Mouse (Mus musculus) gastrocnemius, adult 18-20 months (tissue): ENCODE data around the gene Tesc. TPM values are rescaled to one million over a fixed set of nuclear protein-coding genes. Genes with fewer than 3 reads are reported as not detected.

Experiments
- DNase-seq: peaks from one replicate; pipeline ENCODE4 v3.0.0; 2021; ENCODE audit warnings: low spot score
- long read RNA-seq, 2 experiments: library from polyadenylated mRNA; stranded (forward); transcript quantifications; one replicate each; pipeline ENCODE4 v2.0.0; 2021
- total RNA-seq, 2 experiments: library from RNA; stranded (reverse); gene quantifications; 2 replicates each; pipeline ENCODE4 v1.2.3; 2021

Gene Tesc
- total RNA-seq, result under 1 TPM; 0.37 to 0.81 TPM
- long read RNA-seq, experiment 1, result 0 reads
- long read RNA-seq, experiment 2, partial matches to known transcripts, result 0 of 2 reads
- long read RNA-seq, experiment 2, other reads (novel, unspliced or antisense), result 1 of 2 reads

DNA sequence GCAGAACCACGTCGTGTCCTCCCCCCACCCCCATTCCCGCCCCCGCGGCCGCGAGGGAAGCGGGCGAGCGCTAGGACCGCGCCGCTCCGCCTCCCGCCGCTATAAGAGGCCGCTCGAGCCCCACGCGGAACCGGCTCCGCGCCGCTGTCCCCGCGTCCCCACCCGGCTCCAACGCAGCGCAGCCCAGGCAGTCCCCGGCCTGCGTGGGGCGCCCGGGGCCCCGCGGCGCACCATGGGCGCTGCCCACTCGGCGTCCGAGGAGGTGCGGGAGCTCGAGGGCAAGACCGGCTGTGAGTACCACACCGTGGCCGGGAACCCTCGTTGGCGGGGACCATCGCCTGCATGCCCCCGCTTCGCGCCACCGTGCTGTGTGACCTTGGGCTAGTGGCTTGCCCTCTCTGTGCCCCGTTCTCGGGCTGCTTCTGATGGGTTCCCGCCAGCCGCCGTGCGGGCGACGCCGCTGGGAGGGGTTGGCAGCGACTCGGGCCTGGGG is at the start of gene Tesc:
TSS of gene Tesc (plus strand) at position 46 of the 493 bp plus-strand sequence.
- no peak for DNase-seq

DNA sequence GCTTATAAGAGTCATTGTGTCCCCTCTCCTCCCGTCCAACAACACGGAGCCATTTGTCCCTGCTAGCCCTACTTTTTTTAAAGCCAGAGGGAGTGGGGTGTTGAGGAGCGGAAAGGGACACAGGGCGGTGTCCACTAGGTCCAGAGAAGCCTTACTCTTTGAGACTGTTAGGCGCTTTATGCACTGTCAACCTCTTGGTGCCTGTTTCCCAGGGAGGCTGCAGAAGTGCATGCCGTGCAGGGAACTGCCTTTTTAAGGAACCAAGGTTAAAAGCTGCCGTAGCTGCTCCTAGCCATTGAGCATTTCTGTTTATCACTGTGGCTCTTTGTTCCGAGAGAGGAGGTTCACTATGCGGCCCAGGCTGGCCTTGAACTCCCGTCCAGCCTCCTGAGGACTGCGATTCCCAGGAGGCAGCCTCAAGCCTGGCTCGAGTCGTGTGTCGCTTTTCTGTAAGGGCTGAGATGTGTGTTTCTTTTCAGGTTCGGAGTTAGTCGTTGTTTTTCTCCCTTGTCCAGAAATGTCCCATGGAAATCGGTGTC is 49.3 kb upstream of the Tesc start:
- no peak for DNase-seq

DNA sequence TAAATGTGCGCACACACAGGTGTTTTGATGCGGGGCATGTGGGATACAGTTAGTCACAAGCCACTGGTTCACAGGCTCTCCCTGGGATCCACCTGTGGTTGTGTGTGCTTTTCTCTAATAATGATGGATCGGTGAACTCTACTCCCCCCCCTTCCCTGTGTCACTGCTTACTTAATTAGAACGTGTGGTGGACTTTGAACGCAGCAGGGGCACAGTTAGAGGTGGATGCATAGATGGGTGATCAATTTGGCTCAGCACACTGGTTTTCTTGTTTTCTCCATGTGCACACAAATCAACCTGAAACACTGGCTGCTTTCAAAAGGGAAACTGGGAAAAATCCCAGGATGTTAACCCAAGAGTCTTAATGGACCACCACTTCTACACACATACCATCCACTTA is 48.5 kb upstream of the Tesc start:
- no peak for DNase-seq

DNA sequence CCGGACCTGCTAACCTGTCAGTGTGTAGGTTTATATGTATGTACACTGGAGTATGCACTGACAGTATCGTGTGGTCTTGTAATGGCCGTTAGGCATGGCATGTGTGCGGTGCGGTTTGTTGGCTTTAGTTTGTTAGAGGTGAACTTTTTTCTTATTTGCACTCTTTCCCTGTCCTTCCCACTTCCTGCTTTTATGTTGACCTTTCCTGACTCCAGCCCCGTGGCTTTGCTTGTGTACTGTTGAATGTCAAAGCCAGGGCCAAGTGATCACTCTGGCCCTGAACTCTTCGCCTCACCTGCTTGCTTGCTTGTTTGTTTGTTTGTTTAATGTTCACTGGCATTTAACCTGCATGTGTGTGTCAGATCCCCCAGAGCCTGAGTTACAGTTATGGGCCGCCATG is 46.6 kb upstream of the Tesc start:
- DNase-seq, result no peak

DNA sequence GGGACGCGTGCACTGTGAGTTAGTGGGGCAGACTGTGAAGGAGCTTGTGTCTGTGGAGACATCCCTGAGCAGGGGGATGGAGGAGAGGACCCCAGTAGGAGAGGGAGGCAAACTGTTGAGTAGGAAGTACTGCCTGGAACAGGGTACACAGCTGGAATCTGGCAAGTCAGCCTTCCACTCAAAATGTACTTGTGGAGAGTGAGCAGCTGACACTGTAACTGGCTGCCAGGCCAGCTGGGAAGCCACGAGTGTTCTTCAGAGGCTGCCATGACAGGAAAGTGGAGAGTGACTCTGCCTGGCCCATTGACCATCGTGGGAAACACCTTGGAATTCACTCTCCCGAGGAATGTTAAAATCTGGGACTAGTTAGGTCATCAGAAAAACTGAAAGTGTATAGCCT is 45.6 kb upstream of the Tesc start:
- DNase-seq, result no peak

DNA sequence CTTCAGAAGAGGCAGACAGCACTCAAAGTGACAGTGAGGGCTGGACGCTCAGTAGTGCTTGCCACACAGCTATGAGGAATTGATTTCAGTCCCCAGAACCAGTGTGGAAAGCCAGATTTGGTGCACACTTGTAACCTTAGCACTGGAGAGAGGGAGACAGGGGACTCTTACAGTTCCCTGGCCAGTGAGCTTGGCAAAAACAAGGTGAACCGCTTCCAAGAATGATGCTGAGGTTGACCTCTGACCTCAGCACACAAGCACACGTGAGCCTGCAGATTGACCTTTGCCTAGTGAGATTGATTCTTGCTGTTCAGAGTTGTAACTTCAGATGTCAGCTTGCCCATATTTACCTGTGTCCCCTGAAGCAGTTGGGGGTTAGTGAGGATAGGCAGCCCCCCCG is 41.2 kb upstream of the Tesc start:
- DNase-seq, result peak; percentile 62

DNA sequence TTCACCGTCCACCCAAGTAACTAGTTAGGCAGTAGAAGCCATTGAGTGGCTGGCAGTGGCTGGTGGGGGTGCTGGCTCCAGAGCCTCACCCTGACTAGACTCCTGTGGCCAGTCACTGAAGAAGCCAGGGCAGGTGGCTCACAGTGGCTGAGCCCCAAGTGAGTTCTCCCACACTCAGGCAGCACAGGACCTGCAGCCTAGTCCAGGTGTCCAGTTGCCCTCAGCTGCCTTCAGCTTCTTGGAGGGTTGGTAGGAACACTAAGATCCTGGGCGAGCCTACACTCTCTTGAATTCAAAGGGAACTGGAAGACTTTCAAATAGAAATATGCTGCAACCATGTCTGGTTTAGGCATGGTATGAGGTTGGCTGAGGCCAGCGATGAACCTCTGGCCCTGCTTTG is 39.7 kb upstream of the Tesc start:
- peak; percentile 51 for DNase-seq

DNA sequence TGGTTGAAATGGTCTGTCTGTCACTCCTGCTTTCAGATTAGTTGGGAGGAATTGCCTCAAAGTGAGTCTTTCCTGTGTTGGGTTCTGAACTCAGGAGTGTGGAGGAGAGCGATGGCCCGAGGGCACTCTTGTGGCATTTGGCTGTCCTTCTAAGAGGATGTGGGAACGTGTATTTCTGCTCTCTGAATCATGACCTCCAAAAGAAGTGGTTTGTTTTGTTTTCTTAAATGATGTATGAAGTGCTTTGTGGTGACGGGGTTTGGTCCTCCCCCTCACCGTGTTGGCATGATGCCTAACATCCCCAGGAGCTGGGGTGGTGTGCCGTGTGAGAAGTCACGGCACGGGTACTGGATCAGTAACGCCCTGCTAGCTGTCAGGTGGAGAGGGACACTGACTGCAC is 39.2 kb upstream of the Tesc start:
- DNase-seq, result no peak

DNA sequence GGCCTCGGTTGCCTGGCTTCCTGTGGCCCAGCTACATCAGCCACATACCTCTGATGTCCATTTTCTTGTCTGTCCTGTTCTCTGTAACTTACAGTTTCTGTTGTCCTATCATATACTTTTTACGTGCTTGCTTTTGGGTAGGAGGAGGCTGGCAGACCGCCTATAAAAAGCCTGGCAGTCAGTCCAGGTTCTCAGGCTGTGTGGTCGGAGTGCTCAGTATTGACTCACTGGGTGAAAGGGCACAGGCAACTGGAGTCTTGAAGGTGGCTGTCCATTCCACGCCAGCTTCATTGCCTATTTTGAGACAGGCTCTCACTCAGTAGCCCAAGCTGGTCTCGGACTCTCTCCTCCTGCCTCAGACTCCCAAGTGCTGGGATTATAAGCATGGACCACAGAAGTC is 37.8 kb upstream of the Tesc start:
- peak; percentile 72 for DNase-seq

DNA sequence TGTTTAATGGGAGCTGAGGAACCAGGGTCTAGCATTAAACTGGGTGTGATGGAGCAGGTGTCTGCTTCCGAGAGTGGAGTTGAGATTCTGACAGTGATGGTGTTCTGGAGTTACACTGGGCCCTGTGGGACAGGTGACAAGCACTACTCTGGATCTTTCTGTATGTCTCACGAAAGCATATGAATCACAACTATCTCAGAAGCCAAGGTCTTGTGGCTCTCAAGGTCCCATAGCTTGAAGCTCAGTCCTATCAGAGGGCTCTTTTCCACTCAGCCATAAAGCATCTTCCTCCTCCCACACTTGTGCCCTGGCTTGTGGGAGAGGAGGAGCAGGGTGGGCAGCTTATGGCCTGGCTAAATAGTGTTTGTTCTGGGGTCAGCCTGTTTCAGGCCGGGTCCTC is 36.6 kb upstream of the Tesc start:
- no peak for DNase-seq

DNA sequence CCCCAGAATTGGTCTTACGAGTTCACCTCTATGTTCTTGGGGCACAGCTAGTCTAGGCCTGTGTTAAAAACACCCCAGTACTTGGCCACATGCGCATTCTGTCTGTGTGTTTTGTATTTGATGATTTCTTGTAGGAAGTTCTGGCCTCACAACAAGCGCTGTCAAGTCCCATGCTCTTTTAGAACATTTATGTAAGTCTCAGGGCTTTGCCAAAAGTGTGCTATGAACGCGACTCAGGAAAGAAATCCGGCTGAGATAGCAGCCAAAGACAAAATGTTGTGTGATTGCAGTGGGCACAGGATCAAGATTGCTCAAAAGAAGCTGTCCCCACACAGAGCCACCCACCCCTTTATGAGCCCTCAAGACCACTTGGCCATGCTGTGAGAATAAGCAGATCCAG is 34.0 kb upstream of the Tesc start:
- no peak for DNase-seq

DNA sequence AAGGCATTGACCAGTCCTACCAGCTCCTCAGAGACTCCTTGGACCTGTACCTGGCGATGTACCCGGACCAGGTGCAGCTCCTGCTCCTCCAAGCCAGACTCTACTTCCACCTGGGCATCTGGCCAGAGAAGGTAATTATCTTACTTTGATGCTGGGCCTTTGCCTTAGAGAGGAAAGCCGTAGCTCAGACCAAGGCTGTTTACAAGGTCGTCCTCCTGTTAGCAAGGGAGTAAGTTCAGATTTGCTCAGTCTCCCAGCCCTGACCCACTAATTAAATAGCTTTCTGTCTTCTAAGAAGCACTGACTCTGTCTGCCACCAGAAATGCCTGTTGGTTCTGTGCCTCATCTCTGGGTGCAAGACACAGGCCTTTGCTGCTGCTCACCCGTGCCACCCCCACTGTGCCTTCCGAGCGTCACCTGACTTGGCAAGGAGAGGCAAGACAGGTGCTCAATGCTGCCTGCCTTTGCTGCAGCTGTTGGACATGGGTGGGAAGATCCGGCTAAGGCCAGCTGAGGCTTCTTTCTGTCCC is 32.1 kb upstream of the Tesc start:
- DNase-seq, result no peak

DNA sequence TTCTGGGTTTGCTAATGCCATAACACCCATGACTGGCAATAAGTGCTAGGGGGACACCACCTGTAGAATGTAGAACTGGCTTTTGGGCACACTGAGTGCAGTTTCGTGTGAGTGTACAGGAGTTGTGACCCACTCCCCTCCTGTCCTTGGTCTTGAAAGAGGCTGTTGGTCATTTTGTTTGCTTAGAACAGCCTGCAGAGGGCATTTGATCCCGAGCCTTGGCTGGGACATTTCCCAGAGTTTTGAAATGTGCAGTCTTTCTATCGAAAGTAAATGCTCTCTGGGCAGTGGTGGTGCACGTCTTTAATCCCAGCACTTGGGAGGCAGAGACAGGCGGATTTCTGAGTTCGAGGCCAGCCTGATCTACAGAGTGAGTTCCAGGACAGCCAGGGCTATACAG is 31.6 kb upstream of the Tesc start:
- no peak for DNase-seq

DNA sequence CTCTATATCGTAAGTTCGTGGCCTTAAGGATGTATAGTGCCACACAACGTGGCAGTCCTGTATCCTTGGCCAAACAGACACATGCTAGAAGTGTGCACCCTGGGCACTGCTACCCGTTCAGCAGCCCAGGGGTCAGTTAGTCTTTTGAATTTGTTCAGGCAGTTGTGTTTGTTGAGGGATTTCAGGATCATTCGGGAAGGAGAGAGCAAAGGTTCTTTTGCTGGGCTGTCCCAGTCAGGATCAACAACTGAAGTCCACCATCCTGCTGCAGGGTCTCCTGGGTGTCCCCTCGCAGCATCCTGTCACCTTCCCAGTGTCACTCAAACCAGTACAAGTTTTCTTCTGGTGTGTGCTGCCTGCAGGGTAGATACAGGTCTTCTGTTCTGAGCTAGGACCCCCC is 31.0 kb upstream of the Tesc start:
- DNase-seq, result no peak

DNA sequence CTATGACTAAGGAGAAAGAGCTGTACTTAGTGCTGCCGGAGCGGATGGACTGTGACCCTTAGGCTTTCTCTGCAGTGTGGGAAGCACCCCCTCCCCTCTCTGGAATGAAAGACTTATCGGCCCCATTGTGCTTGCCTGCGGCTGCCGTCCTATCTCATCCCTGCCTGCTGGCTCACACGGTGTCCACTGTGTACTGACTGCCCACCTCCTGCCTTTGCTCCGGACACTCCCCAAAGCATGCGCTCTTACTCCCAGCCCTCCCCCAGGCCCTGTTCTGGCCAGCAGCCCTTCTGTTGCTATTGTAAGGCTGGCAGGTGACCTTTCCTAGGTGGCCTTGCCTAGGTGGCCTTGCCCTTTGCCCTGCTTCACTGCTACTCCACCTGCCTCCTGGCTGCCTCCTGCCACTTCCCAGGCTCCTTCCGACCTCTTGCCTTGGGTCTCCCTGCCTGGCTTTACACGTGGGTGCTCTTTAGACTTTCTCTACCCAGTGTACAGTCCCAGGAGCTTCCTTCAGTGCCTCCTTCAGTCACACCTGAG is 30.0 kb upstream of the Tesc start:
- no peak for DNase-seq

DNA sequence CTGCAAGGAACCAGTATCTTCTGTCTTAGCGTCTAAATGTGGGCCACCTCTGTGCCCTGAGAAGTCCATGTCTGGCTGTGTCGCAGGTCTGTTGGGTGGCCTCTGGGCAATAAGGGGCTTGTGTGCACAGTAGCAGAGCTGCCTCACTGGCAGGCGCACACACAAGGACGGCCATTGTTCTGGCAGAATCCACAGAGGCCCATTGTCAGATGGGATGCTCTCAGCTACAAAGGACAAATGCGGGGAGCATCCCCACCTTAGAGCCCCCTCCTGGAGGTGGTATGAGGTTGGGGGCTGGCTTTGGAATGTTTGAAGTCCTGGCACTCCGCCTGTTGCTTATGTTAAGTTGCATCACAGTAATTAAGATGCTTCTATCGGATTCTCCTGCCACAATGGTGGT is 28.5 kb upstream of the Tesc start:
- DNase-seq, result no peak

DNA sequence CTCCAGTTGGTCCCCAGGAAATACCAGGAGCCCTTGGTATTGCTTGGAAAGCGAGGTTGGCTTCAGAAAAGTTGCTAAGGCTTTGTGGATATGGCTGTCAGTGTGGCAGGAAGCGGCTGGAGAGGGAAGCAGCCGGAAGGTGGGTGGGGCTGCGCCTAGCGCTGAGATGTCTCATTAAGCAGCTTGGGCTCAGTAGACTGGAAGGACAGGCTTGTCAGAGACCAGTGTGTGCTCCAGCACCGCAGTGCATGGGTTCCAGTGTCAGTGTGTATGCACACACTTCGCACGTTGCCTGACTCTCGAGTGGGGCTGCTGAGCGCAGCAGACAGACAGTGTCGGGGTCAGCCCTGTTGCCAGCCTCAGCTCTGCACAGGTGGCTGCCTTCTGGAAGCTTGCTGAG is 28.0 kb upstream of the Tesc start:
- no peak for DNase-seq

DNA sequence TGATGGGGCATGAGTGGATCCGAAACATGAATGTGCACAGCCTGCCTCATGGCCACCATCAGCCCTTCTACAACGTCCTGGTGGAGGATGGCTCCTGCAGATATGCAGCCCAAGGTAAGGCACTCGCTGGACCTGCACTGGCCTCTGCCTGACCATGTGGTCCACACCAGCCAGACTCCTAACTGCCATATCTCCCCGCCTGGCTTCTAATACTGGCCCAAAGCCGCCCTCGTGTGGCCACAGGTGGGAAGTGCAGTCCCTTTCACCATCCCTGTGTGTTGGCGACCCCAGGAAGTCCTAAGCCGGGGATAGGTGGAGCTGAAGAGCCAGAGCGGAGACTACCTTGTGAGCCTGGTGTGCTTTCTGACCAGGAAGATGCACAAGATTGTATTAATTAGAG is 25.5 kb upstream of the Tesc start:
- DNase-seq, result peak; percentile 70

DNA sequence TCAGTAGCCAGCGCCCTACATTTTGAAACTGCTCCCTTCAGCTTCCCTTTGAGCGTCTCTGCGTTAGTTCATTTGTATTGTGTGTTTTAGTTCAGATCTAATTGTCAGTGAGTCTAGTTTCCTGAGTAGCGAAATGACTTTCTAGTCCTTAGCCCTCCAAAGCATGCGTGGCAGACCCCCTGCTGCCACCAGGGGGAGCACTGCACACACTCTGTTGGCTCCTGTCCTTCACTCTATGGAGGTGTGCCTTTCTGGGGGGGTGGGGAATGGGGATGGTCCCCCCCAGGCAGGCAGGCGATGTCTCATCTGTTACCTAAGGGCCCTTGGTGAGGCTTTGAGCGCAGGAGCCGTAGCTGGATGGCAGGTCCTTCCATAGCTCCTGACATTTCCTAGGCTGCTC is 22.9 kb upstream of the Tesc start:
- DNase-seq, result peak; percentile 40

DNA sequence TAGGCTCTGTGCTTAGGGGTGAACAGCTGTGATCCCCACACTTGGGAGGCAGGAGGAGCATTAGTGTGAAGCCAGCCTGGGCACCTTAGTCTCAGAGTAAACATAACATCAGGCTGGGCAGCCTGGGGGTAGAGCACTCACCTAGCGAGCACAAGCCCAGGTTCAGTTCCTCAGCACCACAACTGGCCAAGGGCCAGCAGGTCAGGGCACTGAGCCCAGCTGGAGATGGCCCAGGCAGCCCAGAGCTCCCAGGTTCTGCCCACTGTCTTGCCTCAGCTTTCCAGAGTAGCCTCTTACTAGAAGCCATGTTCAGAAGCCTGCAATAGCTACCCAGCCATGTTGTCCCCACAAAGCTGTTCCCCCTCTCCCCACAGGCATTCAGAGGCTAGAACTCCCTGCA is 21.8 kb upstream of the Tesc start:
- no peak for DNase-seq

DNA sequence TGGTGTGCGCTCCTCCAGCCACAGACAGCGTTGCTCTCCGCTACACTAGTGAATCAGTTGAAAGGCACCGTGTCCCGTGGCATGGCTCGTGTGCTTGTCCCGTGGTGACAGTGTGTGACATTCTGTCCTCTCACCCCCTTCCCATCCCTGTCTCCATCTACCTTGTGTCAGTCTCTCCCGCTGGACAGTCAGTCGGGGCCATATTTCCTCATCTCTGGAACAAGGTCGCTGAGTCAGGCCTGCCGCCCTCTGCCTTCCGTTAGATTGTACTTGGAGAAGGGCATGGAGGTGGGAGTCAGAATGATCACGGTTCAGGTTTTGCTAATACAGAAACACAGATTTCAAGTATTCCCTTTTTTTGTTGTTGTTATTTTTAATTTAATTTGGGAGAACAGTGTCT is 19.2 kb upstream of the Tesc start:
- no peak for DNase-seq

DNA sequence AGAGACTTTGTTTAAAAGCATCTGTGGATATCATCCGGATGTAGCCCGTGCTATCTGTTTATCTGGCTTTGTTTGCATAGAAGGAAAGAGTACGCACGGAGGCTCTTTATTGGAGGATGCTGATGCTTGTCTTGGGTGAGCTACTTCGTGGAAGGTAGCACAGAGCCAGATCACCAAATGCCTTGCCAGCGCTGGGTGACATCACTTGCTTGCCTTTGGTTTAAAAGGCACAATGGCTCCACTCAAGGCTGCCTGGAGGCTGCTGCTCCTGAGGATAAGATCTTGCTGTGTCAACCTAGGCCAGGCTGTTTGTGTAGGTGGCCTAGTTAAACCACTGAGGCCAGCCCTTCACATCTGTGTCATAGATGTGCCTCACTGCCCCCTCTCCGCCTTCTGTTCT is 16.7 kb upstream of the Tesc start:
- DNase-seq, result no peak

DNA sequence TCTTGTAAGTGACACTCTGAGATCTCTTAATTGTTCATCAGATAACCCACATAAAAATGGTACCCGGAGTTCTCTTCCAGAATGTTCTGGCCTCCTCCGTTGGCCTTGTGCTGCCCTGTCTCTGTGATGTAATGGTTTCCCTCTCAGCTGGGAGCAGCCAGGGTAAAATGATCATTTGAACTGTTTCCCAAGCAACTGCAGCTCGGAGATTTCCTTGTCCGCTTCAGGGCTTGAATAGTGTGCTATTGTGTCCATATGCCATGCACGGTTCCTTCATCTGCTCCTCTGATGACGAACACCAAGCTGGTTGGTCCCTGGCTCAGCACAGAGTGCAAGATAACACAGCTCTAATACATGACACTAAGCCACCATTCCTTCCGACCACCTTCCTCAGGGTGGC is 15.7 kb upstream of the Tesc start:
- DNase-seq, result no peak

DNA sequence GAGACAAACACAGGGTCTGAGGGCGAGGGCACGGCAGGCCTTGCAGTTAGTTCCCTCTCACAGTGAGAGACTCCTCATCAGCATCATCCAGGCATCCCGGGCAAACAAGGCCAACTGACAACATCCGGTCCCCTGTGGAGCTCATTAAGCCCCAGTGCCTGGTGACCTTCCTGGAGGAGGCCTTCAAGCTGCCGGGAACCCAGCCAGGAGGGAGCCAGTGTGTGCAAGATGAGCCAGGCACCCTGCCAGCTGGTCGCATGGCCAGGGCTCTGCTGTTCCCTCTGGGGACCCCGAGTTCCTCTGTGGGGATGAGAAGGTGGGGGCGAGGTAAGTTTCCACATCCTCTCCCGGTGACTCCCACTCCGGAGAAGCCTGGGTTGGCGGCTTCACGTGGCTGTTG is 12.5 kb upstream of the Tesc start:
- DNase-seq, result peak; percentile 54
